Mouse (Mus musculus) left cerebral cortex, adult 8-10 months (tissue): Measurements from ENCODE around the gene Bcl9l. TPM values are rescaled to one million over a fixed set of nuclear protein-coding genes. Genes with fewer than 3 reads are reported as not detected.

Source experiments
- DNase-seq, 2 experiments: peaks; one replicate each; pipeline ENCODE4 v3.0.0; 2022; ENCODE audit warnings: low spot score in 2 of 2
- total RNA-seq, 4 experiments: library from RNA; stranded (reverse); gene quantifications; 2 replicates each; pipeline ENCODE4 v1.2.4; 2022

The Bcl9l gene
- total RNA-seq, 4 experiments from 2014 or later = 60.4 to 67.8 (median 61.9) TPM

DNA sequence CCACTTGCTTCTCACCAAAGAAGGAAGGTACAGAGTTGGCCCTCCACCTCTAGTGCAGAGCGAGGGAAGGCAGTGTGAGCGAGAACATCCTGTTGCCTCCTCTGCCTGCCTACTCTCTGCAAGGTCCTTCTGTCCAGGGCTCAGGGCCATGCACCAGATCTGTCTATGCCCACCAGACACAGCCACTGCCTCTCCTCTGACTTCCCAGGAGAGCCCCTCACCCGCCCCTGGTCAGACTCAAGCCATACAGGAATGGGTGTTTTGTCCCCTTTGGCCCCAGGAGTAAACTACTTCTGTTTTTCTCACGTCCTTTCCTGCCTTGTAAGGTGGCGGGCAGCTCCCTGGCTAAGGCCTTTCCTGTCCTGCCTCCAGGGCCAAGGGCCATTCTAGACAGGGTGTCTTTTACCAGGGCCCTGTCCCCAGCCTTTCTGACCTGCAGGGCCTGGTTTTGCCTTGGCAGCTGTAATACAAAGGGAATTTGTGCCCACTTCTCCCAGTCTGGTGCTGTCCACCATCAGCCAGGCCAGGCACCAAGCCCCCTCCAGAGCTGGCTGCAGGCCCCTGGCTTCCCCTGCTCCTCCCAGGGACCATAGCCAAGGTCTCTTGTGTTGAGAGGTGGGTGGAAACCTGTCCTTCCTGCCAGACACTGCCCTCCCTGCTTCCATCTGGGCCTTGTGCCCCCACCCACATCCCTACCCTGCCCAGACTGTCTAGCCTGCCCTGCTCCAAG, 28.4 kb downstream of the Bcl9l start:
- DNase-seq = no peak

- no peak for DNase-seq
These were observed 29.5 kb downstream of the Bcl9l start for GRCm38 (mm10) chr9:44511935-44512716.

DNA sequence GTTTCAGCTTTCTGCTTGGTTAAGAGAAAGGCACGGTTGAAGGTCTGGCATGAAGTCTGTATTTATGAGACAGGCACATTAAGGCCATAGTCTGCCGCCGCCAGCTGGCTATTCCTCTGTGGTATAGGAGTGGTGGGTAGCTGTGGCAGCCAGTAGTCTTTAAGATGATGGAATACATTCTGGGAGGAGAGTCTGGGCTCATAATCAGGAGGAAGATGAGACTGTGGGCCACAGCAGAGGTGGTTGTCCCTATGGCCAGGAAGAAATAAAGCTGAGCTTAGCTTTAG, 30.0 kb downstream of the Bcl9l start:
- no peak for DNase-seq

DNA sequence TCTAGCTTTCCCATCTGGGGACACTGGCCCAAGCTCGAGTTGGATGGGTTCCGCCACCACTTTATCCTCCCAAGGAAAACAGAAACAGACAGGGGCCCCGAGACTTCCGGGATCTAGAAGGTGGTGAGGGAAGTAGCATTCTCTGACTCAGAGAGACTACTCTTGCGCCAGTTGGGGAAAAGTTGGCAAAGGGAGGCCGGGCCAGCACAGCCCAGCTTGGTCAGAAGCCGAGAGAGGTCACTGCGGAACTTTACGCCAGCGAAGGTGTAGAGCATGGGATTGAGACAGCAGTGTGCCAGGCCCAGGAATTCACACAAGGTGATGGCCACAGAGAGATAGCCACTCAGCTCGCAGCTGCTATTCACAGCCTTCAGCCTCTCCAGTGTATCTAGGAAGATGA, 30.5 kb downstream of the Bcl9l start:
- no peak for DNase-seq

GRCm38 (mm10) chr9:44513610-44514009, 31.0 kb downstream of the Bcl9l start:
- no peak for DNase-seq

- no peak for DNase-seq
These were observed 31.5 kb downstream of the Bcl9l start for GRCm38 (mm10) chr9:44514147-44514546.

GRCm38 (mm10) chr9:44515131-44515751, 32.6 kb downstream of the Bcl9l start:
- no peak for DNase-seq

DNA sequence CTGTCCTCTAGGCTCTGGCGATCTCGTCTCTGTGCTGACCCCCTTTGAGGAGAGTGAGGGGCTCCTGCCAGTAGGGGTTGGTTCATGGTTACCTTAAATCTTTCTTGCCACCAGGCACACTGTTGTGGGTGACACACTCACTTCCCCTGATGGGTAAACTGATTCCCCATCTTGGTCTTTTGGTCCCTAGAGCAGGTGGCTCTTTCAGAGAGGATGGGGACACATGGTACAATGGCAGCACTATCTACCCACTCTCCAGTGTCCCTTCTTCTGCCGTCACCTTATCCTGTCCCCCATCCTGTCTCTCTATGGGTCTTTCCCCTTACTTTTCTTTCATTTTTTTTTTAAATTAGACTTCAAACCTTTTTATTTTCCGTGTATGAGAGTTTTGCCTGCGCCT, 33.3 kb downstream of the Bcl9l start:
- DNase-seq = no peak

DNA sequence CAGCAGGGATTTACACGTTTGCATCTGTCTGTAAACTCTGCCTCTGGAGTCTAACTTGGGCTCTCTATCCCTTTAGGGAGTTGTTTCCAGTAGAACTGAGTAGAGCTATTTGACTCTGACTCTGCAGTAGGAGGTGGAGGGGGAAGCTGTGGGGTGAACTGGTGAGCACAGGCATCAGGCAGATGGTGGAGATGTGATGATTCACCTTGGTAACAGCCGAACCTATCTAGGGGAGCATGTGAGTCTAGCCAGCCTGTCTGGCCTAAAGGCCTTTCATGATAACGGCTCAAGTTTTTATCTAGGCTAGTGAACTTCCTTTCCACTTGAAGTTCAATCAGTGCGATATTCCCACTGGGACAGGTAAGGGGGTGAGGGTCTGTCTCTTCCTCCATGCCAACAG, 34.7 kb downstream of the Bcl9l start:
- DNase-seq = no peak

DNA sequence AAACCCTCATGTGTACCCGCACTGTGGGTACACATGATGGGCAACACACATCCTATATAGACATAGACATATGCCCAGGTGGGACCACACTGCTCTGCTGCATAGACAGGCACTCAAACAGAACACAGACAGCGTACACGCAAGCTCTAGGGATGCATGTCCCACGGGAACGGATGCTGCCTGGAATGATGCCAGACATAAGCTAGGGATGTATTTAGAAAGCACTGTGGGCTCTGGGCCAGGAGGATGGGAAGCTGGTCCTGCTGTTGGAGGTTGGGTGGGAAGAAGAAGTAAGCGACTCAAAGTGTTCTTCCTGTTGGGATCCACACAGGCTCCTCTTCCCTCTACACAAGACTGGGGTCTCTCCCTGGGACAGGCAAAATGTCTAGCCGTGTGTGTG, 35.4 kb downstream of the Bcl9l start:
- DNase-seq = no peak

DNA sequence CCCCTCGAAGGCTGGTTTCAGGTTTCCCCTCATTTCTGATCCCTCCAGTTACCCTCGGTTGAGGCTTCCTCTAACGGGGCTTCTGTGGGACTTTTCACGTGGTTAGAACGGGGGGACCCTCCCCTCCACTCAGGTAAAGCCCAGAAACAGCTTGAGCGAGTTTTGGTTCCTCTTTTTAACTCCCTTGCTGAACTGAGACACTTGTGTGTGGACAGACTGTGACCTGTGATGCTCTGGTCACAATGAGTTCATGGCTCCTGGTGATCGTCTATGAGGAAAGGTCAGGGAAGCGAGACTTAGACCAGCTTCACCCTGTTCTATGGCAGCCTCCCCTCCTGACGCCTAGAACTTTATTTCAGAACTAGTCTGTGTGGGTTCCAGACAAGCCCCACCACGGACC, 39.3 kb downstream of the Bcl9l start:
- no peak for DNase-seq

GRCm38 (mm10) chr9:44523686-44524085, 41.1 kb downstream of the Bcl9l start:
- no peak for DNase-seq

GRCm38 (mm10) chr9:44524235-44524826, 41.7 kb downstream of the Bcl9l start:
- DNase-seq = no peak

DNA sequence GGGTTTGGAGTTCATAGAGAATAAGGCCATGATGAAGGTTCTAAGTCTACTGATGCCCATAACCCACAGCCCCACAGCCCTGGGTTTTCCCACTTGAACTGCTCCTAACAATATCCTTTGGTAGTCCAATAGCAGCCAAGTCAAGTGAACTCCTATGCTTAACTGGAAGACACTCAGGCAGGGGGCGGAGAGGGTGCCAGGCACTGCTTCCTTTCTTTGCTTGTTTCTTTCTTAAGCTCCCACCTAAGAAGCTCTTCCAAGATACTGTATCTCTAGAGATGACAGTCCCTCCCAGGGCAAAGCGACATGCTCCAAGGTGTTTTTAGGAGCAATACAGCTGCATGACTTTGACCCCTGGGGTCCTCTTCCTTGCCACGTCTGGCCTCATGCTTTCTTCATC, 42.4 kb downstream of the Bcl9l start:
- no peak for DNase-seq

- no peak for DNase-seq
These were observed 43.0 kb downstream of the Bcl9l start for GRCm38 (mm10) chr9:44525589-44525988.

DNA sequence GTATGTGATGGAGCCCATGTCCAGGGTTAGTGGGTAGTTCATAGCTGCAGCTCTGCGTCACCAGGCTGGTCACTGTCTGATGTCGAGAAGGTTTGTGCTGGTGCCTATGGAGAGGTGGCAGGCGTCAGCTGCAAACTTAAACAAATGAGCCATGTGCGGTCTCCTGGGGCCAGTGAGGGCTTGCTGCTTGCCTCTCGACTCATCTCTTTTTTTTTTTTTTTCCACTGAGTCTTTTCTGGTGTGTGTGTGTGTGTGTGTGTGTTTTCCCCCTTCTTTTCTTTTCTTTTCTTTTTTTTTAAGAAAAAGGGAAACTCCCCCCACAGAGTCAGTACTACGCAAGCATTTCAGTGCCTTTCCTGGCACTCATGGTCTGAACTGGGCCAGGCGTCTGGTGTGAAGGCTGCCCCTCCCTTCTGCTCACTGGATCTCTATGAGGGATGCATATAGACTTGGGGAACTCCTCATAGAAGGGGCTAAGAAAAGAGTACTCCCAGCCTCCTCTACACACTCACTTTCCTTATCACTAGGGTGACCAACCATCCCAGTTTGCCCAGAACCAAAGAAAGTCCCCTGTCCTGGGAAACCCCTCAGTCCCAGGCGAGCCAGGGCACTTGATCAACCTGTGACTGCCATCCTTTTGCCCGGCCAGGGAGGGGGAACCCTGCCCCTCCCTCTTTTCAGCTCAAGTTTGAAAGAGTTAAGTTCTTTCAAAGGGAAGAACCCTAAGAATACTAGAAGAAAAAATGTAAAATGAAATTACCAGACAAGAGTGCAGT, 43.9 kb downstream of the Bcl9l start:
- DNase-seq = no peak

DNA sequence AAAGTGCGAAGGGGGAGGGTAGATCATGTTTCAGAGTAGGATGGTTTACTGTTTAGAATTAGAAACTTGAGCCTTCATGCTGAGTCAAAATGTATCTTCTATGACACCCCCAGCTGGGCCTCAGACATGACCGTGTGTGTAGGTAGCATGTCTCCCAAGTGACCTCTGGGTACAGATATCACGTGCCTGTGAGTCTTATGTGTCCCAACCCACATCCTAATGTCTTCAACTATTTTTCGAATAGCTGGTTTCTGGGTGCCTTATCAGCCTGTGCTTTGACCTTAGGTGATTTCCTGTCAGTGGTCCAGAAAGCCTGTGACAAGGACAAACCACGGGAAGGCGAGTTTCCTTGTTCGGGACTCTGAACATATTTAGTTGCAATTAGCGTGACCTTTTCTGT, 45.7 kb downstream of the Bcl9l start:
- DNase-seq = no peak

DNA sequence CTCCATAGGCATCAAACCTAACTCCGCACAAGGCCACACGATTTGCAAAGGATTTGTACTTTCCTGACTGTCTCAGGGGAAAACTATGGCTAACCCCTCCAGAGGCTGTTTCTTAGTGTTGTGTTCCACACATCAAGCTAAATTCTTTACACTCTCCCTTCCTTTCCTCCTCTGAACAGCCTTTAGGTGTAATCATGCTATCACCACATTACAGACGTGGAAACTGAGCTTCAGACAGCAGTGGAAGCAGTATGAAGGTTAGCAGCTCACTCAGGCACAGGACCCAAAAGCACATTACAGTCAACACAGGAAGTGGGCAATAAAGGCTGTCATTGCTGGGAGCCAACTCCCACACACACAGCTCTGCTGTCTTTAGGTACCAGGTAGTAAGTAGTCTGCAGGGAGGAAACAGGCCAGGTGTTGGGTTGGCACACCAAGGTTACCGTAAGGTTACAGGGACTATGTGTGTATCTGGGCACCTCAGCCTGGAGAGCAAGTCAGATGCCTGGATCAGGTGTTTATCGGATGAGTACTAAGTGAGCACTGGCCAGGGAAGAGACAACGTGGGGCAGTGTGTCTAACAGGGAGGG, 50.5 kb downstream of the Bcl9l start:
- DNase-seq = no peak

DNA sequence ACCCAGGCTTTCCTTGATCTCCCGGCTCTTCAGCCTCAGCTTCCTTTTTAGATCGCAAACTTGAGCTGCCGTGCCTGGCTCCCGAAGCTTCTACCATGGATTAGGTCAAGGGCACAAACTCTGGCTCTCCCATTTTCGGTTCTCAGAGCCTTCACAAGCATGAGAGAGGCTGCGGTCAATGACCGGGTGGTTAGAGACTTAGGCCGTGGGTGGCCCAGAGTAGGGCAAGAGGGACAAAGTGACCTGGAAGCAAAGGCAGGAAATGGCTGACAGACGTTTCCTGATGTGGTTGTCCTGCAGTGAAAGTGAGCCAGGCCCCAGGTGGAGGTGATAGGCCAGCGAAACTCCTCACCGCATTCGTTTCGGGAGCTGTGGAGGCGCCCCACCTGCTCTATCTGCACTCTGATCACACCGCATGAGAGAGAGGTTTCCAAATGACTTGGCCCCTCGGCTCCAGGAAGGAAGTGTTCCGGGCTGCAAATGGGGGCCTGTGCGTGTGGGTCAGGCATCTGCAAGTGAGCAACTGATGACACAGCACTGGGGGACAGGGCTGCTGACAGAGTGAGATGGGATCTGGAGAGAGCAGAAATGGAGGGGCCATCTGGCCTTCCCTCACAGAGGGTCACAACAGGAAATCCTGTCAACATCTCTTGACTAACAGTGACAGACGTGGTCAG, 55.1 kb downstream of the Bcl9l start:
- no peak for DNase-seq

GRCm38 (mm10) chr9:44539816-44540421, 57.3 kb downstream of the Bcl9l start:
- no peak for DNase-seq
